Mouse (Mus musculus) forebrain, embryonic 16.5 days (tissue): ENCODE measurements around the gene Cdc45. TPM values are rescaled to one million over a fixed set of nuclear protein-coding genes. Genes with fewer than 3 reads are reported as not detected.

Experiments used
- ATAC-seq: fragments of 200-750 bp; cut with Nextera tagmentation; 2 replicates; pipeline ENCODE4 v1.8.0; 2017; ENCODE audit warnings: mild to moderate bottlenecking, moderate library complexity
- H3K27ac ChIP-seq: fragments of 300-500 bp; sonication (generic); 2 replicates; pipeline ENCODE4 v1.5.1; 2014; ENCODE audit warnings: low read length, control low read depth
- H3K27me3 ChIP-seq: fragments of 300-500 bp; sonication (generic); replicated peaks from 2 replicates; pipeline ENCODE4 v1.6.1; 2014; ENCODE audit warnings: low read length; ENCODE audit not compliant: control insufficient read depth, insufficient read depth
- H3K36me3 ChIP-seq: fragments of 300-500 bp; sonication (generic); 2 replicates; pipeline ENCODE4 v1.6.1; 2014; ENCODE audit not compliant: control insufficient read depth, insufficient read depth
- H3K4me1 ChIP-seq: fragments of 300-500 bp; sonication (generic); replicated peaks from 2 replicates; pipeline ENCODE4 v1.6.1; 2014; ENCODE audit warnings: low read length; ENCODE audit not compliant: control insufficient read depth, insufficient read depth
- H3K4me2 ChIP-seq: fragments of 300-500 bp; sonication (generic); 2 replicates; pipeline ENCODE4 v1.6.1; 2014; ENCODE audit warnings: mild to moderate bottlenecking, low read length, control low read depth
- H3K4me3 ChIP-seq: fragments of 300-500 bp; sonication (generic); replicated peaks from 2 replicates; pipeline ENCODE4 v1.5.1; 2014; ENCODE audit warnings: mild to moderate bottlenecking, low read length, control low read depth
- H3K9ac ChIP-seq: fragments of 300-500 bp; sonication (generic); replicated peaks from 2 replicates; pipeline ENCODE4 v1.6.1; 2014; ENCODE audit warnings: low read depth, low read length, control low read depth
- H3K9me3 ChIP-seq: fragments of 300-500 bp; sonication (generic); 2 replicates; pipeline ENCODE4 v1.6.1; 2016; ENCODE audit warnings: low read length; ENCODE audit not compliant: control insufficient read depth
- WGBS: fragments of 180-500 bp; shearing (Covaris S2); extraction: QIAGEN DNeasy Blood & Tissue Kit; methylation state at CpG from one replicate; pipeline ENCODE4 v1.1.7; 2014; 5-methylcytosine and 5-hydroxymethylcytosine counted together
- polyA plus RNA-seq: library from polyadenylated mRNA; unstranded; fragments of >200 nt; fragmentation: Nextera tagmentation; extraction: Ambion mirVana; gene quantifications from 2 replicates; pipeline ENCODE4 v1.2.1, GENCODE M21; 2015

Gene Cdc45
- polyA plus RNA-seq, 1 experiment from 2014 or later, result 21.1 TPM

- Histone ChIP-seq H3K4me2 (peak overlapping the region; percentile 70), H3K27me3 (peaks cover 42% of the 10 kb centered on the region), H3K4me3 (peak overlapping the region; percentile 43), H3K4me1 (peaks cover 13% of the 10 kb centered on the region), H3K9me3 (no peaks in the 10 kb centered on the region), H3K9ac (peak overlapping the region; percentile 29; the same call in 1 of the 2 replicates), H3K36me3 (no peaks in the 10 kb centered on the region), H3K27ac (no peak overlapping the region)
- ATAC-seq, result peak; percentile 65
- 2% methylated on average over 80 of the region's 80 CpGs for whole genome bisulfite sequencing
These were observed 34.4 kb downstream of the Cdc45 start for GRCm38 (mm10) chr16:18777101-18778080.

DNA sequence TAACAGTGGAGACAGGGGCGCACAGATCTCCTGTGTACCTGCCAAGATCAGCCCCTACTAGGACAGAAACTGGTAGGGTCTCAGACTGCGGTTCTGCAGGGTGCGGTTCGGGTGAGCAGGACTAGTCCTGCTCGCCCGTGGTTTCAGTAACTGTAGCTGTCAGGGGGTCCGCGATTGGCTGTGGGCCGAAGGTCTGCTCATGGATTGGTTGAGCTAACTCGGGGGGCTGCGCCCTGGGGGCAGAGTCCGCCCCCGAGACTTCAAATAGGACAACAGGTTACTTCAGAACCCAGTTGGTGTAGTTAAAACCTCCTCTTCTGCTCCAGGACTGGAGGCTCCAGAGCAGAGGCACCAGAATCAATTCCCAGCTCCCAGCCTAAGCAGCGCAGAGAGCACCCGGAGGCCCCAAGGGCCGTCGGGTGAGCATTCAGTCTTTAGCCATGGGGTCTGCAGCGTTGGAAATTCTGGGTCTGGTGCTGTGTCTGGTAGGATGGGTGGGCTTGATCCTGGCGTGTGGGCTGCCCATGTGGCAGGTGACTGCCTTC, 35.2 kb downstream of the Cdc45 start, which contains the start of gene Cldn5:
Gene Cldn5 (plus strand): TSS at position 292 of the 545 bp plus-strand sequence.
- Histone ChIP-seq H3K4me3 (peak within 1 kb of the TSS; percentile 43), H3K27ac (no peak within 1 kb of the TSS), H3K27me3 (peaks cover 42% of the 10 kb centered on the region), H3K4me1 (peaks cover 13% of the 10 kb centered on the region), H3K9ac (peak within 1 kb of the TSS; percentile 29; the same call in 1 of the 2 replicates), H3K4me2 (peak within 1 kb of the TSS; percentile 70), H3K9me3 (no peaks in the 10 kb centered on the region), H3K36me3 (no peaks in the 10 kb centered on the region)
- ATAC-seq, result peak; percentile 47
- 5% methylated on average over 19 of the region's 19 CpGs for WGBS

DNA sequence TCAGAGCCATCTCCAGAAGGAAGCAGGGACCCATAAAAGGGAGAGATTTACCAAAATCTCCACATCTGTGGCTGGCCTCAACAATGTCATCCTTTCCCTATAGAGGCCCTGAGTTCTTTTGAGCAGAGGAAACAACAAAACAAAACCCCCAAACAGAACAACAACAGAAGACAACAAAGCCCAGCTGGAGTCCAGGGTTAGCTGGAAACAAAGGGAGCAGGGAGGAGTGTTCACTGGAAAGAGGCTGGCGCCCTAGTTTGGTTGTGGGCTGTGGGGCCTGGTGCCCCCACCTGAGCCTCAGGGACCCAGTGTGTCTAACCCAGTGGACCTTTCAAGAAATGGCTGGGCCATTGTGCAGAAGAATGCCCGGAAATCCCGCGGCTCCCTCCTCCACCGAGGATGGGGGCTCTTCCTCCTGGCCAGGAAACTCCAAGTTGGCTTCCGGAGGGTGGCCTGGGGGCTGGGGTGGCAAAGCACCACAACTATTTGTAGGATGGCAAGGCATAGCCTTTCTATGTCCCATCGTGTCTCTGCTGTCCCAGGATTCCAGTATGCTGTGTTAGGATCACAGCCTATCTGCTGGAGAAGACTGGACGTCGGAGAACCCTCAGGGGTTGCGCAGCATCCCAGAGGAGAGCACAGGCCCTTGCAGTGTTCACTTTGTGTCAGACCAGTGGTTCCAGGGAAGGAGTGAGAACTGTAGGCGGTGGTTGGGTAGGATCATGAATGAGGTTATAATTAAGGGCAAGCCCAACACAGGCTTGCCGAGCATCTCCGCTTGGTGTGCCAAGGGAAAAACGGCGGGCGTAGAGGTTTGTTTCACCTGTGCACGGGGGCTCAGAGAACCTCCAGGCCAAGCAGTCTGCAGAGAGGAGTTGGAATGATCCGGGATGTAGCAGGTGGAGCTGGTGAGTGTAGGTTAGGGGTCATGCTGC, 35.9 kb downstream of the Cdc45 start:
- peaks cover 42% of the 10 kb centered on the region for H3K27me3 ChIP-seq
- no peak overlapping the region for H3K4me3 ChIP-seq
- no peaks in the 10 kb centered on the region for H3K9me3 ChIP-seq
- ATAC-seq, result no peak
- 22% methylated on average over 18 of the region's 18 CpGs for WGBS
- no peak overlapping the region for H3K9ac ChIP-seq
- no peak overlapping the region for H3K4me2 ChIP-seq
- H3K36me3 ChIP-seq, result no peaks in the 10 kb centered on the region
- peaks cover 13% of the 10 kb centered on the region for H3K4me1 ChIP-seq
- H3K27ac ChIP-seq, result no peak overlapping the region

- 27% methylated on average over 2 of the region's 2 CpGs for WGBS
- ATAC-seq, result no peak
These were observed 37.9 kb downstream of the Cdc45 start for GRCm38 (mm10) chr16:18773936-18774335.

GRCm38 (mm10) chr16:18769501-18769900, 42.3 kb downstream of the Cdc45 start:
- 50% methylated on average over 1 of the region's 1 CpGs for WGBS

More at GRCm38 (mm10) chr16:18773936-18774335, 37.9 kb downstream of the Cdc45 start:
- no peak overlapping the region for H3K4me2 ChIP-seq
- no peaks in the 10 kb centered on the region for H3K9me3 ChIP-seq
- H3K27me3 ChIP-seq, result peaks cover 41% of the 10 kb centered on the region
- H3K36me3 ChIP-seq, result no peaks in the 10 kb centered on the region
- H3K27ac ChIP-seq, result no peak overlapping the region
- peaks cover 13% of the 10 kb centered on the region for H3K4me1 ChIP-seq
- no peak overlapping the region for H3K9ac ChIP-seq
- H3K4me3 ChIP-seq, result no peak overlapping the region

GRCm38 (mm10) chr16:18766390-18766789, 45.4 kb downstream of the Cdc45 start:
- no peaks in the 10 kb centered on the region for H3K36me3 ChIP-seq
- no peak for ATAC-seq
- no peaks in the 10 kb centered on the region for H3K27me3 ChIP-seq
- no peak overlapping the region for H3K4me2 ChIP-seq
- no peak overlapping the region for H3K27ac ChIP-seq
- no peak overlapping the region for H3K9ac ChIP-seq
- 78% methylated on average over 4 of the region's 4 CpGs for WGBS
- no peak overlapping the region for H3K4me3 ChIP-seq
- no peaks in the 10 kb centered on the region for H3K4me1 ChIP-seq
- H3K9me3 ChIP-seq, result no peaks in the 10 kb centered on the region

More at GRCm38 (mm10) chr16:18769501-18769900, 42.3 kb downstream of the Cdc45 start:
- Histone ChIP-seq H3K36me3 (no peaks in the 10 kb centered on the region), H3K27me3 (peaks cover under 1% of the 10 kb centered on the region; the same call in 1 of the 2 replicates), H3K27ac (no peak overlapping the region), H3K4me2 (no peak overlapping the region), H3K9me3 (no peaks in the 10 kb centered on the region), H3K4me3 (no peak overlapping the region), H3K4me1 (no peaks in the 10 kb centered on the region), H3K9ac (no peak overlapping the region)
- no peak for ATAC-seq

DNA sequence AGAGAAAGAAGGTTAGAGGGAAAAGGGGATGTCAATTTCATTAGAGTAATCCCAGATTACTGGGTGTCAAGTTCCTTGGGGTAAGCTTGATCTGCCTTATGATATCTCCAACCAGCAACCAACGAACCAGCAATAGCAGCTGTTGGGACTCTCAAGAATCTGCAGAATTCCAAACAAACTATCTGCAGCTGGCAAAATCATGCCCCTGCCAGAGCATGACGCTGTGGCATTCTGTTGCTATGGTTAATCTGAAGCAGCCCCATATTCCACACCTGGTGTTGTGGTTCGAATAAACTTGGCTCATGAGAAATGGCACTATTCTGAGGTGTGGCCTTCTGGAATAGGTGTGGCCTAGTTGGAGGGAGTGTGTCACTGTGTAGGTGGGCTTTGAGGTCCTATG, 48.8 kb downstream of the Cdc45 start:
- 76% methylated on average over 3 of the region's 3 CpGs for WGBS
- H3K27ac ChIP-seq, result no peak overlapping the region
- H3K27me3 ChIP-seq, result no peaks in the 10 kb centered on the region
- H3K4me1 ChIP-seq, result no peaks in the 10 kb centered on the region
- ATAC-seq, result no peak
- H3K9ac ChIP-seq, result no peak overlapping the region
- H3K36me3 ChIP-seq, result no peaks in the 10 kb centered on the region
- H3K9me3 ChIP-seq, result no peaks in the 10 kb centered on the region
- no peak overlapping the region for H3K4me2 ChIP-seq
- no peak overlapping the region for H3K4me3 ChIP-seq

DNA sequence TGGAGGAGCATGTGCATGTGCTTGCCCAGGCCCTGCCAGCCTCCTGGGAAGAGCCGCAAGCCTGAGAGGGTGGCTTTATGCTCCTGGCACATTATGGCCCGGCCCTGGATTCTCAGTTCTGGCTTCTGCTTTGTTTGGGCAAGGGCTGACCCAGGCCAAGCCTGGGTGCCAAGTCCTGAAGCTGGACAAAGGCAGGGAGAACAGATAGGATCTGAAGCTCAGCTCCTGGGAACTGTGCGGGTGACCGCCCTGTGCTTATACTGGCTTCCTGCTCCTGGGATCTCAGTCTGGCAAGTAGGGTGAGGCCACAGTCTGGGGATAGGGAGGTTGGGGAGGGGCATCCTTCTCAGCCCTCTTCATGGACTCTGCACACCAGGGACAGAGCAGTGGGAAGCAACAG, 50.1 kb downstream of the Cdc45 start:
- H3K36me3 ChIP-seq, result no peaks in the 10 kb centered on the region
- ATAC-seq, result no peak
- WGBS, result 94% methylated on average over 4 of the region's 4 CpGs
- H3K4me1 ChIP-seq, result no peaks in the 10 kb centered on the region
- H3K27ac ChIP-seq, result no peak overlapping the region
- H3K27me3 ChIP-seq, result no peaks in the 10 kb centered on the region
- H3K9ac ChIP-seq, result no peak overlapping the region
- H3K4me2 ChIP-seq, result no peak overlapping the region
- H3K4me3 ChIP-seq, result no peak overlapping the region
- no peaks in the 10 kb centered on the region for H3K9me3 ChIP-seq
